Mouse (Mus musculus): ENCODE results near the gene Orm2. TPM values are rescaled to one million over a fixed set of nuclear protein-coding genes. Genes with fewer than 3 reads are reported as not detected.

Gene Orm2
- total and polyA plus RNA-seq, 3 experiments, result not detected

GRCm38 (mm10) chr4:63342491-63342890 lies 19.8 kb upstream of the Orm2 start:
- Histone ChIP-seq H3K27ac (ENCODE audit: insufficient read depth, low read depth) (no peak overlapping the region), H3K4me3 (replicated peaks in 1 of 3; ENCODE audit: low read depth in 2 of 3, low read length in 2 of 3, poor library complexity in 1 of 3) (no peak overlapping the region), H3K36me3 (replicated peaks in 1 of 2; ENCODE audit: control insufficient read depth in 1 of 2, insufficient read depth in 1 of 2, low read length in 1 of 2) (no peaks in the 10 kb centered on the region), H3K4me2 (ENCODE audit: insufficient read depth, low read depth, poor library complexity, severe bottlenecking) (no peak overlapping the region), H3K27me3 (replicated peaks) (peaks cover 6% of the 10 kb centered on the region), H3K4me1 (ENCODE audit: control insufficient read depth in 1 of 2, insufficient read depth in 2 of 2) (peaks cover 25 to 33% of the 10 kb centered on the region in 2 experiments), H3K9me3 (replicated peaks; ENCODE audit: low read length) (no peaks in the 10 kb centered on the region), H3K9ac (ENCODE audit: insufficient read depth, low read depth) (no peak overlapping the region), H3K79me2 (replicated peaks; ENCODE audit: control insufficient read depth, extremely low read depth, insufficient read depth, poor library complexity, severe bottlenecking) (no peaks in the 10 kb centered on the region)
- peak; percentile 43 for DNase-seq (ENCODE audit: extremely low read depth)
- TF ChIP-seq USF1 (IDR thresholded peaks at IDR 0.05; ENCODE audit: low read depth, low read length), result peak; percentile 6; the same call in 1 of the 2 replicates
- peak; percentile 19; the same call in 1 of the 2 replicates for TF ChIP-seq MAX (IDR thresholded peaks at IDR 0.05; ENCODE audit: low read length)
- peak; percentile 49; the same call in 1 of the 2 replicates for TF ChIP-seq BHLHE40 (IDR thresholded peaks at IDR 0.05; ENCODE audit: low read depth, low read length)
- TF ChIP-seq CTCF (conservative IDR thresholded peaks at IDR 0.05 in 1 of 2, IDR thresholded peaks at IDR 0.05 in 1 of 2; ENCODE audit: low read depth in 2 of 2, low read length in 2 of 2), result no peak
- no peak for TF ChIP-seq MEF2A (IDR thresholded peaks at IDR 0.05; ENCODE audit: borderline replicate concordance, low read depth, low read length)
- in situ Hi-C loops (cut with MboI; ENCODE audit: low pct_ligation_motif_present, low pct_unique_long_range_greater_than_20kb, low sequenced_read_pairs) (no loop called here), dilution Hi-C loops (cut with MboI; ENCODE audit: extremely low pct_ligation_motif_present, extremely low pct_unique_long_range_greater_than_20kb, low sequenced_read_pairs) (no loop called here)

GRCm38 (mm10) chr4:63343608-63344007 lies 18.6 kb upstream of the Orm2 start:
- Histone ChIP-seq H3K27ac (ENCODE audit: insufficient read depth, low read depth) (peak overlapping the region; percentile 24; the same call in 1 of the 2 replicates), H3K4me3 (replicated peaks in 1 of 3; ENCODE audit: low read depth in 2 of 3, low read length in 2 of 3, poor library complexity in 1 of 3) (no peak overlapping the region), H3K4me2 (ENCODE audit: insufficient read depth, low read depth, poor library complexity, severe bottlenecking) (no peak overlapping the region), H3K36me3 (replicated peaks in 1 of 2; ENCODE audit: control insufficient read depth in 1 of 2, insufficient read depth in 1 of 2, low read length in 1 of 2) (no peaks in the 10 kb centered on the region), H3K27me3 (replicated peaks) (peaks cover 4% of the 10 kb centered on the region), H3K4me1 (ENCODE audit: control insufficient read depth in 1 of 2, insufficient read depth in 2 of 2) (peaks cover 25 to 33% of the 10 kb centered on the region in 2 experiments), H3K9me3 (replicated peaks; ENCODE audit: low read length) (no peaks in the 10 kb centered on the region), H3K9ac (ENCODE audit: insufficient read depth, low read depth) (peak overlapping the region; percentile 4; the same call in 1 of the 2 replicates), H3K79me2 (replicated peaks; ENCODE audit: control insufficient read depth, extremely low read depth, insufficient read depth, poor library complexity, severe bottlenecking) (no peaks in the 10 kb centered on the region)
- in situ Hi-C loops (cut with MboI; ENCODE audit: low pct_ligation_motif_present, low pct_unique_long_range_greater_than_20kb, low sequenced_read_pairs), result no loop called here
- dilution Hi-C loops (cut with MboI; ENCODE audit: extremely low pct_ligation_motif_present, extremely low pct_unique_long_range_greater_than_20kb, low sequenced_read_pairs), result no loop called here
- DNase-seq (ENCODE audit: extremely low read depth), result peak; percentile 20
- TF ChIP-seq CHD1 (IDR thresholded peaks at IDR 0.05; ENCODE audit: low read depth, low read length) (peak; percentile 95), MYC (IDR thresholded peaks at IDR 0.05; ENCODE audit: low read depth, low read length) (no peak), PAX5 (IDR thresholded peaks at IDR 0.05; ENCODE audit: low read length) (no peak), SMC3 (IDR thresholded peaks at IDR 0.05; ENCODE audit: low read depth, low read length) (no peak), JUND (conservative IDR thresholded peaks at IDR 0.05; ENCODE audit: low read depth, low read length) (no peak), TBP (conservative IDR thresholded peaks at IDR 0.05; ENCODE audit: low read depth, low read length) (peak; percentile 64), BHLHE40 (IDR thresholded peaks at IDR 0.05; ENCODE audit: low read depth, low read length) (no peak), NELFE (IDR thresholded peaks at IDR 0.05; ENCODE audit: low read depth, low read length) (no peak), ZC3H11A (IDR thresholded peaks at IDR 0.05; ENCODE audit: low read depth, low read length) (no peak), IRF4 (IDR thresholded peaks at IDR 0.05; ENCODE audit: low read depth, low read length) (peak; percentile 51; the same call in 1 of the 2 replicates), MEF2A (IDR thresholded peaks at IDR 0.05; ENCODE audit: borderline replicate concordance, low read depth, low read length) (0 out of 2 replicates have a peak, but pooled peaks have one; percentile 11), ZKSCAN1 (IDR thresholded peaks at IDR 0.05; ENCODE audit: borderline replicate concordance, low read depth, low read length) (no peak)

Measured in CH12.LX (cell line).